Mouse (Mus musculus): ENCODE measurements around the gene Scd2. TPM values are rescaled to one million over a fixed set of nuclear protein-coding genes. Genes with fewer than 3 reads are reported as not detected.

Gene Scd2
- polyA plus RNA-seq, 2 experiments: 80.4 to 84.0 TPM

DNA sequence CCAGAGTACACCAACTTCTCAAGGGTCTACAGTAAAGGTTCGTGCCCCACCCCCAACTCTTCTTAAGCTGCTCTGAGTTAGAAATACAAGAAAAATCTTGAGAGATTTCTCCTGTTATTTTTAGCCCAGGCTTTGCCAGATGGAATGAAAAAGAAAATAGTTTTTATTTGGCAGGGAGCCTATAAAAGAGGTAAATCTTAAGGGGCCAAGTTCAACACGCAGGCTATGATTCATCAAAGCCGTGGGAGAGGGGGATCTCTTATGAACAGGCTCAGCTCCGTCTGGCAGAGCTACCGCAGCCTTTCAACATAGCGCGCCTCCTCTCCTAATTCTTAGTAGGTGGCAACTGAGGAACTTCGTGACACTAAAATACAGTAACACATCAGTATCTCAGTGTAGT lies 10.0 kb downstream of the Scd2 start:
- no peak overlapping the region for H3K4me3 ChIP-seq (ENCODE audit: insufficient read depth in 1 of 2, low read depth in 2 of 2, low read length in 2 of 2)
- H3K36me3 ChIP-seq (replicated peaks; ENCODE audit: control insufficient read depth, insufficient read depth, low read depth): peaks cover 80% of the 10 kb centered on the region
- ATAC-seq (ENCODE audit: insufficient read depth): no peak
- peaks cover 26 to 32% of the 10 kb centered on the region in 2 experiments for H3K4me1 ChIP-seq (replicated peaks; ENCODE audit: control insufficient read depth in 2 of 2, insufficient read depth in 2 of 2, low read length in 1 of 2)
- no peak overlapping the region for H3K4me2 ChIP-seq (ENCODE audit: low read depth)
- no peak for TF ChIP-seq EP300 (IDR thresholded peaks at IDR 0.05; ENCODE audit: low read depth)
- TF ChIP-seq CTCF (IDR thresholded peaks at IDR 0.05; ENCODE audit: low read depth): no peak
- H3K9ac ChIP-seq (replicated peaks): no peak overlapping the region
- DNase-seq (ENCODE audit: low read depth in 3 of 3, low spot score in 3 of 3): no peak
- WGBS (ENCODE audit: insufficient replicate concordance): 85% methylated on average over 8 of the region's 8 CpGs
- H3K27ac ChIP-seq: no peak overlapping the region
- no peaks in the 10 kb centered on the region for H3K27me3 ChIP-seq (ENCODE audit: control insufficient read depth, insufficient read depth, low read length)
- no peaks in the 10 kb centered on the region for H3K9me3 ChIP-seq (ENCODE audit: control insufficient read depth, low read length)

DNA sequence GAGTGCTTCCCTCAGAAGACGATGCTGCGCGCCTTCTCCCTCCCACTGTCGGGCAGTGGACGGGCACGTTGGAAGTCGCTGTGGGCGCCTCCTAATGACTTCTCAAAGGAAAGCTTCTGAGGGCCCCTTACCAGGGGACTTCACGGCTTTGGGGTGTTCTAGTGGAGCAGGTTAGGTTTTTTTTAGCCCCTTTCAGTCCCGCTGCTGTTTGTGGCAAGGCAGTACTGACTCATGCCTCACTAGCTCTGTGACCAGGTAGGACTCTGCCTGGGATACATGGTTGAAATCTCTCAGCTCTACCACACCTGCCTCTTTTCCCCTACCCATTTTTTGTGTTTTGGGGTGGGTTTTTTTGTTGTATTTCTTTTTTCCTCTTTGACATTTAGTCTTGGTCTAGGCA lies 10.9 kb downstream of the Scd2 start:
- peaks cover 23 to 24% of the 10 kb centered on the region in 2 experiments for H3K4me1 ChIP-seq (replicated peaks; ENCODE audit: control insufficient read depth in 2 of 2, insufficient read depth in 2 of 2, low read length in 1 of 2)
- no peaks in the 10 kb centered on the region for H3K27me3 ChIP-seq (ENCODE audit: control insufficient read depth, insufficient read depth, low read length)
- H3K36me3 ChIP-seq (replicated peaks; ENCODE audit: control insufficient read depth, insufficient read depth, low read depth): peaks cover 72% of the 10 kb centered on the region
- H3K27ac ChIP-seq: no peak overlapping the region
- H3K4me2 ChIP-seq (ENCODE audit: low read depth): no peak overlapping the region
- TF ChIP-seq EP300 (IDR thresholded peaks at IDR 0.05; ENCODE audit: low read depth) (no peak), CTCF (IDR thresholded peaks at IDR 0.05; ENCODE audit: low read depth) (no peak)
- no peak overlapping the region for H3K9ac ChIP-seq (replicated peaks)
- no peak overlapping the region for H3K4me3 ChIP-seq (ENCODE audit: insufficient read depth in 1 of 2, low read depth in 2 of 2, low read length in 2 of 2)
- WGBS (ENCODE audit: insufficient replicate concordance): 85% methylated on average over 10 of the region's 10 CpGs
- ATAC-seq (ENCODE audit: insufficient read depth) (no peak), DNase-seq (ENCODE audit: low read depth in 3 of 3, low spot score in 3 of 3) (no peak)
- no peaks in the 10 kb centered on the region for H3K9me3 ChIP-seq (ENCODE audit: control insufficient read depth, low read length)

DNA sequence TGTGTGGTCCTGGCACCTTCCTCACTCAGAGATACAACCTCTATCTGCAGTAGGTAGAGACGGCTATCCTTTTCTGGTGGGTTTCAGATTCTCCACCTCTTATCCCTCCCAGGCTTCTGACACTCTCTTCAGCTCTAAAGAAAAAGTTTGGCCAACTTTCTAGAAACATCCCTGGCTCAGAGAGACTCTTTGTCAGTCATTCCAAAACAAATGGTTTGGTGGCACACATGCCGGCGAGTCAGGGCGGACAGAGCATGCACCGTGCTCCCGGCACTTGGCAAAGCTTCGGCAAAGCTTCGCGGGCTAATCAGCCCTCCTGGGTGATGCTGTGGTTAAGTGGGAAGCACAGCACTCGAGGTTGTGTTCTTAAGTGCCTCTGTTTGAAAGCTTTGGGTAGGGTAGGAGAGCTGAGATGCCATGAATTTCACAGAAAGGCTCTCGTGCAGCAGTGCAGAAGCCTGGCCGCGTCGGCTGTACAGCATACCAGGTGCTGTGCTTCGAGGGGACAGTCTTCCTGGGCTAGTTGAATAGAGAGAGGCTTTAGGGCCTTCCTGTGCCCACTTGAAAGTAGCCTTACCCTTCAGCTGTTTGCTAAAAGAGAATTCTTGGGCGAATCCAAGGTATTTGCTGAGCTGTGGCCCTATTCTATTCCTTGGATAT lies 11.5 kb downstream of the Scd2 start:
- no peak overlapping the region for H3K27ac ChIP-seq
- DNase-seq (ENCODE audit: low read depth in 3 of 3, low spot score in 3 of 3) (no peak), ATAC-seq (ENCODE audit: insufficient read depth) (no peak)
- H3K4me2 ChIP-seq (ENCODE audit: low read depth): no peak overlapping the region
- peaks cover 67% of the 10 kb centered on the region for H3K36me3 ChIP-seq (replicated peaks; ENCODE audit: control insufficient read depth, insufficient read depth, low read depth)
- TF ChIP-seq CTCF (IDR thresholded peaks at IDR 0.05; ENCODE audit: low read depth) (no peak), EP300 (IDR thresholded peaks at IDR 0.05; ENCODE audit: low read depth) (no peak)
- H3K9me3 ChIP-seq (ENCODE audit: control insufficient read depth, low read length): no peaks in the 10 kb centered on the region
- H3K4me3 ChIP-seq (ENCODE audit: insufficient read depth in 1 of 2, low read depth in 2 of 2, low read length in 2 of 2): no peak overlapping the region
- peaks cover 20% of the 10 kb centered on the region in 2 experiments for H3K4me1 ChIP-seq (replicated peaks; ENCODE audit: control insufficient read depth in 2 of 2, insufficient read depth in 2 of 2, low read length in 1 of 2)
- no peak overlapping the region for H3K9ac ChIP-seq (replicated peaks)
- 89% methylated on average over 16 of the region's 16 CpGs for WGBS (ENCODE audit: insufficient replicate concordance)
- H3K27me3 ChIP-seq (ENCODE audit: control insufficient read depth, insufficient read depth, low read length): no peaks in the 10 kb centered on the region

DNA sequence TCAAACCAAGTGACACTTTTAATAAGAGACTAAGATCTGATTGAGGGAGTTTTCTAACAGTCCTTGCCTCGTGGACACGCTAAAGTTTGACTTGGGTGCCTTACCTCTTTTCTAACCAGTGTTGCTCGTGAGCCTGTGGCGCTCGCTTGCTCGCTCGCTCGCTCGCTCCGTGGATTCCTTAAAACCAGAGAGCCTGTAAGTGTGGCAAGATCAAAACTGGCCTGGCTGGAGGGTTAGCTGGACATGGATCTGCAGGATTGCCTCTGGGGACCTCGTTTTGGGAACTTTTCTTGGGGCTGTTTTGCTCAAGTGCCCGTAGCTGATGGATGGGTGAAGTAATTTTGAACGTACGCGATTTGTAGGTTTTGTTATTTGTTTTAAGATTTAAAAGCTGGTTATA lies 12.2 kb downstream of the Scd2 start:
- Histone ChIP-seq H3K4me1 (replicated peaks; ENCODE audit: control insufficient read depth in 2 of 2, insufficient read depth in 2 of 2, low read length in 1 of 2) (peaks cover 13% of the 10 kb centered on the region in 2 experiments), H3K4me2 (ENCODE audit: low read depth) (no peak overlapping the region), H3K27me3 (ENCODE audit: control insufficient read depth, insufficient read depth, low read length) (no peaks in the 10 kb centered on the region), H3K9ac (replicated peaks) (no peak overlapping the region), H3K4me3 (ENCODE audit: insufficient read depth in 1 of 2, low read depth in 2 of 2, low read length in 2 of 2) (no peak overlapping the region), H3K9me3 (ENCODE audit: control insufficient read depth, low read length) (no peaks in the 10 kb centered on the region), H3K27ac (no peak overlapping the region), H3K36me3 (replicated peaks; ENCODE audit: control insufficient read depth, insufficient read depth, low read depth) (peaks cover 60% of the 10 kb centered on the region)
- TF ChIP-seq EP300 (IDR thresholded peaks at IDR 0.05; ENCODE audit: low read depth): no peak
- TF ChIP-seq CTCF (IDR thresholded peaks at IDR 0.05; ENCODE audit: low read depth): no peak
- ATAC-seq (ENCODE audit: insufficient read depth): no peak
- no peak for DNase-seq (ENCODE audit: low read depth in 3 of 3, low spot score in 3 of 3)
- 86% methylated on average over 15 of the region's 15 CpGs for WGBS (ENCODE audit: insufficient replicate concordance)

DNA sequence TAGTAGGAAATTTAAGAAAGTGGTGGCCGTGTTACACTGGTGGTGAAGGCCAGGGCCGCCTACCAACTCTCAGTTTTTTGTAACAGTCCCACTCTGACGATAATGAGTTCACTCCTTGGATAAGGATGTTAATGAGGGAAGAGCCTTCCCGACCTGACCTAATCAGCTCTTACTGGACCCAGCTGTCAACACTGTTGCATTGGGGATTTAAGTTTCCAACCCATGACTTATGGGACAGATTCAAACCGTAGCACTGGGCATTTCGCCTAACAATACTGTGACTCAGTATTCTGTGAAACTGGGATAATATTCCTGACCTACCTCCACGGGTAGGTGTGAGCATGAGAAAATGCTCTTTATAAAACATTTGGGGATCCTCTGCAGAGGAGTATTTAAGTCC lies 12.7 kb downstream of the Scd2 start:
- TF ChIP-seq CTCF (IDR thresholded peaks at IDR 0.05; ENCODE audit: low read depth) (no peak), EP300 (IDR thresholded peaks at IDR 0.05; ENCODE audit: low read depth) (no peak)
- Histone ChIP-seq H3K4me2 (ENCODE audit: low read depth) (no peak overlapping the region), H3K4me3 (ENCODE audit: insufficient read depth in 1 of 2, low read depth in 2 of 2, low read length in 2 of 2) (no peak overlapping the region), H3K9ac (replicated peaks) (no peak overlapping the region), H3K9me3 (ENCODE audit: control insufficient read depth, low read length) (no peaks in the 10 kb centered on the region), H3K4me1 (replicated peaks; ENCODE audit: control insufficient read depth in 2 of 2, insufficient read depth in 2 of 2, low read length in 1 of 2) (peaks cover 8 to 11% of the 10 kb centered on the region in 2 experiments), H3K27me3 (ENCODE audit: control insufficient read depth, insufficient read depth, low read length) (no peaks in the 10 kb centered on the region), H3K36me3 (replicated peaks; ENCODE audit: control insufficient read depth, insufficient read depth, low read depth) (peaks cover 55% of the 10 kb centered on the region), H3K27ac (no peak overlapping the region)
- WGBS (ENCODE audit: insufficient replicate concordance): 73% methylated on average over 7 of the region's 7 CpGs
- no peak for ATAC-seq (ENCODE audit: insufficient read depth)
- no peak for DNase-seq (ENCODE audit: low read depth in 3 of 3, low spot score in 3 of 3)

All from liver, embryonic 14.5 days (tissue).